Mouse (Mus musculus): Measurements from ENCODE around the gene Nrxn1. TPM values are rescaled to one million over a fixed set of nuclear protein-coding genes. Genes with fewer than 3 reads are reported as not detected.

Gene Nrxn1
- total and polyA plus RNA-seq, 3 experiments = not detected

- dilution Hi-C loops (cut with MboI; ENCODE audit: extremely low pct_ligation_motif_present, extremely low pct_unique_long_range_greater_than_20kb, low sequenced_read_pairs) = no loop called here
- Histone ChIP-seq H3K9ac (ENCODE audit: insufficient read depth, low read depth) (no peak overlapping the region), H3K27ac (ENCODE audit: insufficient read depth, low read depth) (no peak overlapping the region), H3K27me3 (replicated peaks) (no peaks in the 10 kb centered on the region), H3K36me3 (replicated peaks in 1 of 2; ENCODE audit: control insufficient read depth in 1 of 2, insufficient read depth in 1 of 2, low read length in 1 of 2) (no peaks in the 10 kb centered on the region), H3K4me2 (ENCODE audit: insufficient read depth, low read depth, poor library complexity, severe bottlenecking) (no peak overlapping the region), H3K4me3 (replicated peaks in 1 of 3; ENCODE audit: low read depth in 2 of 3, low read length in 2 of 3, poor library complexity in 1 of 3) (no peak overlapping the region), H3K79me2 (replicated peaks; ENCODE audit: control insufficient read depth, extremely low read depth, insufficient read depth, poor library complexity, severe bottlenecking) (no peaks in the 10 kb centered on the region), H3K4me1 (ENCODE audit: control insufficient read depth in 1 of 2, insufficient read depth in 2 of 2) (no peaks in the 10 kb centered on the region), H3K9me3 (replicated peaks; ENCODE audit: low read length) (peaks cover 19% of the 10 kb centered on the region)
- in situ Hi-C loops (cut with MboI; ENCODE audit: low pct_ligation_motif_present, low pct_unique_long_range_greater_than_20kb, low sequenced_read_pairs) = no loop called here
- no peak for DNase-seq (ENCODE audit: extremely low read depth)
- TF ChIP-seq USF2 (conservative IDR thresholded peaks at IDR 0.05; ENCODE audit: low read depth, low read length) (no peak), GABPA (IDR thresholded peaks at IDR 0.05; ENCODE audit: insufficient replicate concordance, low read depth, low read length) (no peak), PAX5 (IDR thresholded peaks at IDR 0.05; ENCODE audit: low read length) (no peak), JUND (conservative IDR thresholded peaks at IDR 0.05; ENCODE audit: low read depth, low read length) (no peak), SIN3A (IDR thresholded peaks at IDR 0.05; ENCODE audit: low read length) (no peak), POLR2AphosphoS2 (IDR thresholded peaks at IDR 0.05; ENCODE audit: low read depth, low read length) (no peak), MXI1 (IDR thresholded peaks at IDR 0.05; ENCODE audit: low read depth, low read length) (no peak), RAD21 (IDR thresholded peaks at IDR 0.05; ENCODE audit: low read depth, low read length) (no peak), EP300 (IDR thresholded peaks at IDR 0.05; ENCODE audit: low read length) (no peak), MAFK (IDR thresholded peaks at IDR 0.05; ENCODE audit: insufficient replicate concordance, low read length) (no peak), NRF1 (IDR thresholded peaks at IDR 0.05; ENCODE audit: low read depth, low read length) (no peak), USF1 (IDR thresholded peaks at IDR 0.05; ENCODE audit: low read depth, low read length) (no peak), RCOR1 (conservative IDR thresholded peaks at IDR 0.05; ENCODE audit: low read depth, low read length) (no peak), MAZ (IDR thresholded peaks at IDR 0.05; ENCODE audit: low read depth, low read length) (no peak), ETS1 (conservative IDR thresholded peaks at IDR 0.05; ENCODE audit: low read depth, low read length) (no peak), MAX (IDR thresholded peaks at IDR 0.05; ENCODE audit: low read length) (no peak), ZMIZ1 (IDR thresholded peaks at IDR 0.05; ENCODE audit: low read depth, low read length) (no peak)
Measured at GRCm38 (mm10) chr17:90479531-90480250, 613.2 kb downstream of the Nrxn1 start.

GRCm38 (mm10) chr17:90456748-90457147 lies 636.1 kb downstream of the Nrxn1 start:
- no peak for TF ChIP-seq CHD1 (IDR thresholded peaks at IDR 0.05; ENCODE audit: low read depth, low read length)
- TF ChIP-seq MEF2A (IDR thresholded peaks at IDR 0.05; ENCODE audit: borderline replicate concordance, low read depth, low read length) = no peak
- no peak for TF ChIP-seq MAZ (IDR thresholded peaks at IDR 0.05; ENCODE audit: low read depth, low read length)
- TF ChIP-seq RCOR1 (conservative IDR thresholded peaks at IDR 0.05; ENCODE audit: low read depth, low read length) = no peak
- TF ChIP-seq CTCF (conservative IDR thresholded peaks at IDR 0.05 in 1 of 2, IDR thresholded peaks at IDR 0.05 in 1 of 2; ENCODE audit: low read depth in 2 of 2, low read length in 2 of 2) = no peak
- TF ChIP-seq USF1 (IDR thresholded peaks at IDR 0.05; ENCODE audit: low read depth, low read length) = no peak
- no peak for TF ChIP-seq TCF12 (IDR thresholded peaks at IDR 0.05; ENCODE audit: low read depth, low read length)
- TF ChIP-seq ZNF384 (IDR thresholded peaks at IDR 0.05; ENCODE audit: low read depth, low read length) = no peak
- TF ChIP-seq KAT2A (IDR thresholded peaks at IDR 0.05; ENCODE audit: insufficient replicate concordance, low read length) = no peak
- TF ChIP-seq MXI1 (IDR thresholded peaks at IDR 0.05; ENCODE audit: low read depth, low read length) = no peak
- H3K4me1 ChIP-seq (ENCODE audit: control insufficient read depth in 1 of 2, insufficient read depth in 2 of 2) = no peaks in the 10 kb centered on the region
- H3K27ac ChIP-seq (ENCODE audit: insufficient read depth, low read depth) = no peak overlapping the region
- dilution Hi-C loops (cut with MboI; ENCODE audit: extremely low pct_ligation_motif_present, extremely low pct_unique_long_range_greater_than_20kb, low sequenced_read_pairs) (no loop called here), in situ Hi-C loops (cut with MboI; ENCODE audit: low pct_ligation_motif_present, low pct_unique_long_range_greater_than_20kb, low sequenced_read_pairs) (no loop called here)
- no peaks in the 10 kb centered on the region for H3K27me3 ChIP-seq (replicated peaks)
- no peak overlapping the region for H3K9ac ChIP-seq (ENCODE audit: insufficient read depth, low read depth)
- no peak for DNase-seq (ENCODE audit: extremely low read depth)
- no peak overlapping the region for H3K4me2 ChIP-seq (ENCODE audit: insufficient read depth, low read depth, poor library complexity, severe bottlenecking)
- H3K9me3 ChIP-seq (replicated peaks; ENCODE audit: low read length) = peaks cover 64% of the 10 kb centered on the region
- no peaks in the 10 kb centered on the region for H3K36me3 ChIP-seq (replicated peaks in 1 of 2; ENCODE audit: control insufficient read depth in 1 of 2, insufficient read depth in 1 of 2, low read length in 1 of 2)
- no peaks in the 10 kb centered on the region for H3K79me2 ChIP-seq (replicated peaks; ENCODE audit: control insufficient read depth, extremely low read depth, insufficient read depth, poor library complexity, severe bottlenecking)
- no peak overlapping the region for H3K4me3 ChIP-seq (replicated peaks in 1 of 3; ENCODE audit: low read depth in 2 of 3, low read length in 2 of 3, poor library complexity in 1 of 3)
